Mouse (Mus musculus): ENCODE results near the gene Gpnmb. TPM values are rescaled to one million over a fixed set of nuclear protein-coding genes. Genes with fewer than 3 reads are reported as not detected.

The Gpnmb gene
- polyA plus RNA-seq, 1 experiment from 2014 or later, result 0.74 TPM

DNA sequence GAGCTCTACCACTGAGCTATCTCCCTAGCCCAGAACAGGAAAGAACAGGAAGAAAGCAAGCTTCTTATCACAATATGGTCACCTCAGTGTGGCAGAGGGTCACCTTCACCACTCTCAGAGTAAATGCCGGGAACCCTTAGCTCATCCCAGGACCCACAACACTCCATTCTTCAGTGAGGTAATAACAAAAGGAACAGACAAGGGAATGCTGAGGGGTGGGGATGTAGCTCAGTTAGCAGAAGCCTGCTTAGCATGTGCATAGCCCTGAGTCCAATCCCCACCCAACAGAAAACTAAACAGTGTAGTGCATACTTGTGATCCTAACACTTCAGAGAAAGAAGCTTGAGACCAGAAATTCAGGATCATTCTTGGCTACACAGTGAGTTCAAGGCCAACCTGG is 62.7 kb downstream of the Gpnmb start:
- H3K36me3 ChIP-seq (ENCODE audit: control insufficient read depth, insufficient read depth, low read length), result peaks cover 14% of the 10 kb centered on the region

DNA sequence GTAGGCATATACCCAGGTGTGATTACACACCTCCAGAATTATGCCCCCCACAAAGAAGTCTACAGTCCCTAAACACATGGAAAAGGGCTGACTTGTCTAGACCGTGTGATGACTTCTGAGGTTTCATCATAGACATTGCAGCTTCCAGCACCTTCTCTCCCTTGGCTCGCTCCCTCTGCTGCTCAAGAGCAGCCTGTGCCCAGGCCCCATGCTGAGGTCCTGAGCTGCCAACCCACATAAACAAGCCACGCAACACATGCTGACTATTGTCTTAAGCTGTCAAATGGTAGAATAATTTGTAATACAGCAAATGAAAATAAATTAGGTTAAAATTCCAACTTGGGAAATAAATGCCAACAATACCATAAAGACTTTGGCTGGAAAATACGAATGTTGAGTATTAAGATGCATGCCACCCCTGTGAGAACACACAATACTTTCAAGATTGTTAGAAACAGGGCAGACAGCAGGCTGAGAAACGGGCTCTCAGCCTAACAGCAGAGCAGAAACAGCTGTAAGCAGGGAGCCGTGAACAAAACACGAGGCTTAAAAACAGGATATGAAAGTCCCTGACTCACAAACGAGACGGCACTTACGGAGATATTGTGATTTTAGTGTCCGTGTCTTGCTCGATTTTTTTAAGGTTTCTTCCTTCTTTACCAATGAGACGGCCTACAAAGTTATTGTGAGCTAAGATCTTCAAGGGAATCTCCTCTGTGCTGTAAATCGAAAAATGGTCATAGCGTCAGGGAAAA is 70.6 kb downstream of the Gpnmb start:
- 92% methylated on average over 15 of the region's 15 CpGs for WGBS
- H3K36me3 ChIP-seq (ENCODE audit: control insufficient read depth, insufficient read depth, low read length), result peaks cover 7% of the 10 kb centered on the region; the same call in 1 of the 2 replicates

More for the DNA sequence above, 62.7 kb downstream of the Gpnmb start:
- ATAC-seq (ENCODE audit: low FRiP score) (no peak), DNase-seq (ENCODE audit: low spot score, missing footprints) (no peak)
- Histone ChIP-seq H3K9ac (ENCODE audit: low read length) (no peak overlapping the region), H3K4me2 (no peak overlapping the region), H3K27me3 (ENCODE audit: control insufficient read depth, insufficient read depth, low read length) (no peaks in the 10 kb centered on the region), H3K4me1 (ENCODE audit: control insufficient read depth, insufficient read depth, low read length) (no peaks in the 10 kb centered on the region), H3K9me3 (ENCODE audit: control insufficient read depth, low read length) (no peaks in the 10 kb centered on the region), H3K27ac (ENCODE audit: low read depth, low read length) (no peak overlapping the region), H3K4me3 (ENCODE audit: low read depth, low read length) (no peak overlapping the region)
- 76% methylated on average over 1 of the region's 1 CpGs for WGBS

DNA sequence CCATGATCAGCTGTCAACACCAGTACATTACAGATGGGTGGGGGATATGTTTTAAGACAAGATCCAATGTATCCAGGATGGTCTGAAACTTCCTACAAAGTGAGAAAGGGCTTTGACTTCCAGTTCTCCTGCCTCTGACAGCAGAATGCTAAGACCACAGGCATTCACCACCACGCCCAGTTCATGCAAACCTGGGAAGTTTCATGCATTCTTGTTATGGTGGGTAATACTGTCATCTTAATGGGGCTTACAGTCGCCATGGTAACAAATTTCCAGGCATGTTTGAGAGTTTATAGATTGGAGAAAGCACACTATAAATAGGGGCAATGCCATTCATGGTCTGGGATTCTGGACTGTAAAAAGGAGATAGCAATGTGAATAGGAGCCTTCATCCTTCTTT is 72.8 kb downstream of the Gpnmb start:
- Histone ChIP-seq H3K9me3 (ENCODE audit: control insufficient read depth, low read length) (no peaks in the 10 kb centered on the region), H3K4me2 (no peak overlapping the region), H3K27ac (ENCODE audit: low read depth, low read length) (no peak overlapping the region), H3K4me3 (ENCODE audit: low read depth, low read length) (no peak overlapping the region), H3K27me3 (ENCODE audit: control insufficient read depth, insufficient read depth, low read length) (no peaks in the 10 kb centered on the region), H3K4me1 (ENCODE audit: control insufficient read depth, insufficient read depth, low read length) (no peaks in the 10 kb centered on the region), H3K36me3 (ENCODE audit: control insufficient read depth, insufficient read depth, low read length) (peaks cover 4% of the 10 kb centered on the region; the same call in 1 of the 2 replicates), H3K9ac (ENCODE audit: low read length) (no peak overlapping the region)
- no peak for DNase-seq (ENCODE audit: low spot score, missing footprints)
- whole genome bisulfite sequencing, result 86% methylated on average over 2 of the region's 2 CpGs
- no peak for ATAC-seq (ENCODE audit: low FRiP score)

More for the DNA sequence above, 70.6 kb downstream of the Gpnmb start:
- DNase-seq (ENCODE audit: low spot score, missing footprints) (no peak), ATAC-seq (ENCODE audit: low FRiP score) (no peak)
- no peaks in the 10 kb centered on the region for H3K9me3 ChIP-seq (ENCODE audit: control insufficient read depth, low read length)
- H3K4me1 ChIP-seq (ENCODE audit: control insufficient read depth, insufficient read depth, low read length), result no peaks in the 10 kb centered on the region
- H3K4me3 ChIP-seq (ENCODE audit: low read depth, low read length), result no peak overlapping the region
- no peak overlapping the region for H3K27ac ChIP-seq (ENCODE audit: low read depth, low read length)
- no peaks in the 10 kb centered on the region for H3K27me3 ChIP-seq (ENCODE audit: control insufficient read depth, insufficient read depth, low read length)
- H3K9ac ChIP-seq (ENCODE audit: low read length), result no peak overlapping the region
- no peak overlapping the region for H3K4me2 ChIP-seq

DNA sequence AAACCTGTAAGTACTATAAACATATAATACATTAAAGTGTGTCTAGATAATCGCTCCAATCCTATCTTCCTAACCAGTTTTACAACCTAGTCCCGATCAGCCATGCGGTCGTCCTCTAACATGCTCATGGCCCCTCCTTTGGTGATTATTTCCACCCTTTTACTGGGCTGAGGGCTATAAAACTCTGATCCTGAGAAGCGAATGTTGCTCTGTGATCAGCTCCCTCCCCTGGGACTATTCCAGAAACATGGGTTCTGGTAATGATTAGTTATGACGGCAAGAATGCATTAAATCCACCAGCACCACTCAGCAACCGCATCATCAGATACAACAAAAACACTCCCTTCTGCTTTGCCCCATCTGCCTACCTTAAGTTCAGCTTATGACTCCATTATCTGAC is 77.5 kb downstream of the Gpnmb start:
- no peaks in the 10 kb centered on the region for H3K9me3 ChIP-seq (ENCODE audit: control insufficient read depth, low read length)
- 95% methylated on average over 7 of the region's 7 CpGs for WGBS
- ATAC-seq (ENCODE audit: low FRiP score) (no peak), DNase-seq (ENCODE audit: low spot score, missing footprints) (no peak)
- no peak overlapping the region for H3K4me2 ChIP-seq
- no peak overlapping the region for H3K4me3 ChIP-seq (ENCODE audit: low read depth, low read length)
- H3K27me3 ChIP-seq (ENCODE audit: control insufficient read depth, insufficient read depth, low read length), result no peaks in the 10 kb centered on the region
- peaks cover 4% of the 10 kb centered on the region; the same call in 1 of the 2 replicates for H3K36me3 ChIP-seq (ENCODE audit: control insufficient read depth, insufficient read depth, low read length)
- no peak overlapping the region for H3K27ac ChIP-seq (ENCODE audit: low read depth, low read length)
- H3K4me1 ChIP-seq (ENCODE audit: control insufficient read depth, insufficient read depth, low read length), result no peaks in the 10 kb centered on the region
- H3K9ac ChIP-seq (ENCODE audit: low read length), result no peak overlapping the region

DNA sequence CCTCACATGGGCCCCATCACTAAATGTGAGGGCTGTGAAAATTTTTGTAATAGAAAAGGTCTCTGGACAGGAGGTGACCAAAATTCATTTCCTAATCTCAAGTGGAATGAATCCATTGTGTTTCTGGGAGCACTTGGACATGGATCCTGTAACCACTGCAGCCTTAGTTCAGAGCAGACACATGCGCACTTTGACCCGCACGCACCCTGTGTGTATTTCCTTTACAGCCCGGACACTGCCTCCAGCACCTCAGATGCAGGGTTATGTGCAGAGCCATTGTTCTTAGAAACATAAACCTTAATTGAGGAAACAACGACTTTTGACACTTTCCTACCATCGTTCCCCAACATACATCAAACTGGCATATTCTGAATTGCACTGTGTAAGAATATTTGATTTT is 78.1 kb downstream of the Gpnmb start:
- Histone ChIP-seq H3K4me1 (ENCODE audit: control insufficient read depth, insufficient read depth, low read length) (no peaks in the 10 kb centered on the region), H3K27me3 (ENCODE audit: control insufficient read depth, insufficient read depth, low read length) (no peaks in the 10 kb centered on the region), H3K4me3 (ENCODE audit: low read depth, low read length) (no peak overlapping the region), H3K9ac (ENCODE audit: low read length) (no peak overlapping the region), H3K9me3 (ENCODE audit: control insufficient read depth, low read length) (no peaks in the 10 kb centered on the region), H3K36me3 (ENCODE audit: control insufficient read depth, insufficient read depth, low read length) (peaks cover 4% of the 10 kb centered on the region; the same call in 1 of the 2 replicates), H3K4me2 (no peak overlapping the region), H3K27ac (ENCODE audit: low read depth, low read length) (no peak overlapping the region)
- ATAC-seq (ENCODE audit: low FRiP score) (no peak), DNase-seq (ENCODE audit: low spot score, missing footprints) (no peak)
- WGBS, result 96% methylated on average over 6 of the region's 6 CpGs

DNA sequence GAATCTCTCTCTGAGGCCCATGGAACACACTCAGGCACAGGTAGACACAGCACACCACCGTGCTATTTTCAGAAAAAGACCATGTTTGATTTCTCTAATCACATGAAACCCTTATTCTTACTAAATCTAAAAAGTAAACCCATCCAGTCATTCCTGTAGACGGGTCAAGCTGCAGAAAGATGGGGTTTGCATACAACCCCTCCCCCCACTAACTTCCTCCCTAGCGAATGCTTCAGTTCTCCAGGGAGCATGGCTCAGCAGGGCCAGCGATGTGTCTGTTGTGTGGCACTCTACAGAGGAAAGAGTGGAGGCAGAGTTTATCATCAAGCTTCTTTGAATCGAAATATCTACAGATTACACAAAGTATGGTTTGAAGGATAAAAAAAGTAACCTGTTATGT is 79.2 kb downstream of the Gpnmb start:
- ATAC-seq (ENCODE audit: low FRiP score) (no peak), DNase-seq (ENCODE audit: low spot score, missing footprints) (no peak)
- H3K4me1 ChIP-seq (ENCODE audit: control insufficient read depth, insufficient read depth, low read length), result no peaks in the 10 kb centered on the region
- WGBS, result 84% methylated on average over 5 of the region's 5 CpGs
- H3K4me2 ChIP-seq, result no peak overlapping the region
- no peaks in the 10 kb centered on the region for H3K27me3 ChIP-seq (ENCODE audit: control insufficient read depth, insufficient read depth, low read length)
- no peak overlapping the region for H3K4me3 ChIP-seq (ENCODE audit: low read depth, low read length)
- H3K9ac ChIP-seq (ENCODE audit: low read length), result no peak overlapping the region
- no peaks in the 10 kb centered on the region for H3K9me3 ChIP-seq (ENCODE audit: control insufficient read depth, low read length)
- peaks cover 4% of the 10 kb centered on the region; the same call in 1 of the 2 replicates for H3K36me3 ChIP-seq (ENCODE audit: control insufficient read depth, insufficient read depth, low read length)
- no peak overlapping the region for H3K27ac ChIP-seq (ENCODE audit: low read depth, low read length)

DNA sequence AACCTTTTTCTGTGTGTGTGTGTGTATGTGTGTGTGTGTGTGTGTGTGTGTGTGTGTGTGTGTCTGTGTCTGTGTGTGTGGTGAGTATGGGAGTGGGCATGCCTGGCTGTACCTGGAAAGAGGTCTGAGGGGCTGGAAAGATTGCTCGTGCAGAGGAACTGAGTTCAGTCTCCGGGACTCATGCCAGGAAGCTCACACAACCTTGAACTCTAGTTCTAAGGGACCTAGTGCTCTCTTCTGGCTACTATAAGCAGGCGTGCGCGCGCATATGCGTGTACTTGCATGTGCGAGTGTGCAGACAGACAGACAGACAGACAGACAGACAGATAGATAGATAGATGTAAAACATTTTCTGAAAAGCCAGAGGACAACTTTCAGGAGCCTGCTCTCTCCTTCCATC is 79.9 kb downstream of the Gpnmb start:
- Histone ChIP-seq H3K9me3 (ENCODE audit: control insufficient read depth, low read length) (no peaks in the 10 kb centered on the region), H3K4me3 (ENCODE audit: low read depth, low read length) (no peak overlapping the region), H3K4me1 (ENCODE audit: control insufficient read depth, insufficient read depth, low read length) (no peaks in the 10 kb centered on the region), H3K27me3 (ENCODE audit: control insufficient read depth, insufficient read depth, low read length) (no peaks in the 10 kb centered on the region), H3K9ac (ENCODE audit: low read length) (no peak overlapping the region), H3K4me2 (no peak overlapping the region), H3K36me3 (ENCODE audit: control insufficient read depth, insufficient read depth, low read length) (peaks cover 4% of the 10 kb centered on the region; the same call in 1 of the 2 replicates), H3K27ac (ENCODE audit: low read depth, low read length) (no peak overlapping the region)
- 95% methylated on average over 8 of the region's 8 CpGs for WGBS
- ATAC-seq (ENCODE audit: low FRiP score) (no peak), DNase-seq (ENCODE audit: low spot score, missing footprints) (no peak)

DNA sequence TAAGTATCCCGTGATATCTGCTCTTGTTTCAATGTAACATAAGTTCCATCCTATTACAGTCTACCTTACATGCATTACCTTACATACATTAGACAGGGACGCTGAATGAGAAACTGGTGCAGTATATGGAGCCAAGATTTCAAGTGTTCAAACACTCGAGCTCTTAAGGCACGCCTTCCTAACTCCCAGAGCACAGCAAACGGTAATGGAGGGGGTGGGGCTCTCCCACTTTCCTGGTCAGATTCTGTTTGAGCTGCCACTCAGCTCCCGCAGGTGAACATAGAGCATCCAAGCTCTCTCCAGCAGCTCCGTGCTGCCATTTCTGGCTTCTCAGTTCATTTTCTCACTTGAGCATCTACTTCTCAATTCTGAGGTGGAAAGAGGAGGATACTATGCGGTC is 82.1 kb downstream of the Gpnmb start:
- 79% methylated on average over 8 of the region's 8 CpGs for WGBS
- no peak overlapping the region for H3K4me3 ChIP-seq (ENCODE audit: low read depth, low read length)
- H3K4me2 ChIP-seq, result no peak overlapping the region
- H3K27ac ChIP-seq (ENCODE audit: low read depth, low read length), result no peak overlapping the region
- H3K9ac ChIP-seq (ENCODE audit: low read length), result no peak overlapping the region
- no peaks in the 10 kb centered on the region for H3K9me3 ChIP-seq (ENCODE audit: control insufficient read depth, low read length)
- ATAC-seq (ENCODE audit: low FRiP score) (no peak), DNase-seq (ENCODE audit: low spot score, missing footprints) (no peak)
- no peaks in the 10 kb centered on the region for H3K4me1 ChIP-seq (ENCODE audit: control insufficient read depth, insufficient read depth, low read length)
- peaks cover 4% of the 10 kb centered on the region; the same call in 1 of the 2 replicates for H3K36me3 ChIP-seq (ENCODE audit: control insufficient read depth, insufficient read depth, low read length)
- no peaks in the 10 kb centered on the region for H3K27me3 ChIP-seq (ENCODE audit: control insufficient read depth, insufficient read depth, low read length)

DNA sequence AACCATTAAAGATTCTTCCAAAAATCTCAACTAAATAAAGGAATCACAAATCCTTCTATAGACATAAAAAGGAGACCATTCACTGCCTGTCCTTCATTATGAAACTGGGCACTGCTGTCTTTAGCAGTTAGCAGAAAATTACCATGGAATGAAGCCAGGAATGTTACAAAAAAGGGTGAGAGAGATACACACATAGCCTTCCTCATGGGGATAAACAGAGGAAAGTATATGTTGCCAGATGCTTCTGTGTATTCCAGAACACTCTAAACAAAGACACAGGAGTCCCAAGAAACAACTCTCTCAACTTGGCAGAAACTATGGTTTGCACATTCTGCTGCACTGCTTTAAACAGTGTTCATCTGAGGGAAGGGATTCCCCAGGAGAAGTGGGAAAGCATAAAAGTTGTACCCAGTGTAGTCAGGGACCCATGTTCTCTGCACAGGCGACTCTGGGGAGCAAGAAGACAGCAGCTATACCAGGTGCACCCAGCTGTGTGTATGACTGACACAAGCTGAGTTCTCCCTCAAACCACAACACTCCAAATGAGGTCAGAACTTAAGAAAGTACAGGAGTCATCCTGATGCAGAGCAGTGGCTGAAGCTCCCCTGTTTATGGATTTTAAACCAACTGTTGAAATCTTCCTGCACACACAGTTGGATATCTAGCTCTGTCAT is 83.3 kb downstream of the Gpnmb start:
- no peak for ATAC-seq (ENCODE audit: low FRiP score)
- H3K27ac ChIP-seq (ENCODE audit: low read depth, low read length), result no peak overlapping the region
- H3K4me2 ChIP-seq, result no peak overlapping the region
- no peak overlapping the region for H3K9ac ChIP-seq (ENCODE audit: low read length)
- H3K27me3 ChIP-seq (ENCODE audit: control insufficient read depth, insufficient read depth, low read length), result no peaks in the 10 kb centered on the region
- WGBS, result 81% methylated on average over 1 of the region's 1 CpGs
- H3K9me3 ChIP-seq (ENCODE audit: control insufficient read depth, low read length), result no peaks in the 10 kb centered on the region
- DNase-seq (ENCODE audit: low spot score, missing footprints), result no peak
- H3K4me1 ChIP-seq (ENCODE audit: control insufficient read depth, insufficient read depth, low read length), result no peaks in the 10 kb centered on the region
- H3K4me3 ChIP-seq (ENCODE audit: low read depth, low read length), result no peak overlapping the region
- H3K36me3 ChIP-seq (ENCODE audit: control insufficient read depth, insufficient read depth, low read length), result peaks cover 4% of the 10 kb centered on the region; the same call in 1 of the 2 replicates
